Mouse (Mus musculus) lung, postnatal 0 days (tissue): ENCODE data around the gene Rab37.

Experiments used
- CTCF ChIP-seq: IDR thresholded peaks from 2 replicates; pipeline ENCODE4 v1.5.1; 2016; ENCODE audit warnings: antibody characterized with exemption, mild to moderate bottlenecking
- EP300 ChIP-seq: IDR thresholded peaks from 2 replicates; pipeline ENCODE4 v1.6.1; 2016; ENCODE audit warnings: antibody characterized with exemption, mild to moderate bottlenecking, control low read depth

DNA sequence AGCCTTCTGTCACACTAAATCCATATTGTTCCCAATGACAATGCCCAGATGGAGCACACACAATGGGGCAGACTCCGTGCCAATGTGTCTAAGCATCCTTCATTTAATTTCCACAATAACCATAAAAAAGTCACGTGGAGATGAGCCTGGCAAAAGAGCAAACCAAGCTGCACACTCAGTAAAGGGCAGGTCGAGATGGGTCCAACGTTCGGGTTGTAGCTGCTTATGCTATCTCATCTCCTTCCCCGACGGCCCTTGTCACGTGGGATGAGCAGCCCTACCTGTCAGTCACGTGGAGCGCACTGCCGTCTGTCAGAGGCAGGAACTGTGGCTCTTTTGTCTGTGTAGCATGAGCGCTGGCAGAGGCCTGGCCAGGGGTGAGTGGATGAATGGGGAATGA lies 6.6 kb upstream of the Rab37 start:
- TF ChIP-seq EP300 (no peak), CTCF (no peak)
